Mouse (Mus musculus) heart, postnatal 10 days (tissue): ENCODE measurements around the gene Celf3. TPM values are rescaled to one million over a fixed set of nuclear protein-coding genes. Genes with fewer than 3 reads are reported as not detected.

Experiments
- DNase-seq, 2 experiments: peaks; one replicate each; pipeline ENCODE4 v3.0.0; 2021
- intact Hi-C: fragments of 180-260 bp; cut with DNase I; formaldehyde crosslinking; loops from one replicate; pipeline ENCODE4 v1.15.1; 2025
- total RNA-seq, 2 experiments: library from RNA; stranded (reverse); gene quantifications; 2 replicates each; pipeline ENCODE4 v1.2.3; 2021

The Celf3 gene
- not detected for total RNA-seq

DNA sequence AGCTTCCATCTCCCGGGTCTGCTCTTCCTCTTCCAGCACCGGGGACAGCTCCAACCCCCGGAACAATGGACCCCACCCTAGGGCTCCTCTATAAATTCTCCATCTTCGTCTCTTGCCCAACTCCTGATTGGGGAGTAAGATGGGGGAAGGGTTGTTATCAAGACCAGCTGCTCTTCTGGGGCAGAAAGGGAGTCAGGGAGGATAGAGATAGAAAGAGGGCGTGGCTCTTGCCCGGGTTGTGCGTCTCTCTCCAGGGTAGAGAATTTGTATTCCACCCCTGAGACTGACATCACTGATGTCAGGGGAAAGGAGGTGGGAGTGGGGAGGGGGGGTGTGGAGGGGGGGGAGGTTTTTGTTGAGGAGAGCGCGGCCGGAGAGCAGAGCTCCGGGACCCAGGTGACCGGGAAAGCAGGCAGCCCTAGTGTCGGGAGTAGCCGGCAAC, at the start of gene Celf3:
Gene Celf3, plus strand, starts transcription at position 315 of the 442 bp plus-strand sequence.
- peak in 1 of 2 experiments; percentile 20 for DNase-seq
- intact Hi-C loops: no loop called here

DNA sequence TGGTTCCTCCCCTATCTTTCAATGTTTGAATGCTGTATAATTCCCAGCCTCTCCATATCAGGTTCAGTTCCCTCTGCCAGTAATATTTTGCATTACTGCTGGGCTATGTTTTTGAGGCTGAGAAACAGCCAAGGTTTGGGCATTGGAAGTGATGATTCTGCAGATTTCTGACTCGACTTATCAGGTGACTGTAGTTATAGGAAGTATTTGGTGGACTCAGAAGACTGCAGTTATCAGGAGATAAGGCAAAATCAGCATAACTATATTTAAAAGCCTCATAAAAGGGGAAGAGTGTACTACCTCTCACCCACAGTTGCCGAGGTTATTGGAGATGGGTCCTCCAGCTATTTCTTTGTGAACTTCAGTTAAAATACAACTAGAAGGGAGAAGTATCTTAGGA, 47.1 kb upstream of the Celf3 start:
- no peak for DNase-seq
- intact Hi-C loops: no loop called here

DNA sequence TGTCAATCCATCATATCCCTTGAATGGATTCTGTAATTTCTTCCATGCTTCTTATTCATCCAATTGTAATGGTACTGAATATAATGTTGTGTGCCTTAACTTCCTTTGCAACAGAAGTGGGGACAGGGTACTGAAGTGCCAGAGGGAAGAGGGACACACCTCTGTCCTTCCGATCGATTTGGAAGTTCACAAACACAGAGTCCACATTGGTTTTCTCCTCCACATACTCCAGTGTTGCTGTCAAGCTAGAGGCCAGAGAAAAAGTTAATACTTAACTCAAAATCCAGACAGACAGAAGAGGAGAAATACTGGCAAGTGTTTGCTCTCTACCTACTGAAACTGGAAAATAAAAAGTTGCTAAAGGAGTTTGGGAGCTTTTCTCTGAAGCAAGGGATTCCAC, 43.8 kb upstream of the Celf3 start:
- DNase-seq: no peak
- intact Hi-C loops: no loop called here

GRCm38 (mm10) chr3:94436420-94436819, 41.7 kb upstream of the Celf3 start:
- DNase-seq: no peak
- intact Hi-C loops: no loop called here

GRCm38 (mm10) chr3:94441182-94441581, 36.9 kb upstream of the Celf3 start:
- peak; percentile 9 to 22 for DNase-seq
- intact Hi-C loops: loop anchor here (10.0 kb wide), 1 partner anchor 404 kb away; no protein-coding TSS in a partner anchor

- DNase-seq: peak; percentile 95 to 96
- intact Hi-C loops: loop anchor here (10.0 kb wide), 1 partner anchor 402 kb away; no protein-coding TSS in a partner anchor
Observed at GRCm38 (mm10) chr3:94442951-94443596, 35.0 kb upstream of the Celf3 start, which contains the start of gene Mrpl9. TSS of gene Mrpl9 (plus strand) at chr3:94443318.

DNA sequence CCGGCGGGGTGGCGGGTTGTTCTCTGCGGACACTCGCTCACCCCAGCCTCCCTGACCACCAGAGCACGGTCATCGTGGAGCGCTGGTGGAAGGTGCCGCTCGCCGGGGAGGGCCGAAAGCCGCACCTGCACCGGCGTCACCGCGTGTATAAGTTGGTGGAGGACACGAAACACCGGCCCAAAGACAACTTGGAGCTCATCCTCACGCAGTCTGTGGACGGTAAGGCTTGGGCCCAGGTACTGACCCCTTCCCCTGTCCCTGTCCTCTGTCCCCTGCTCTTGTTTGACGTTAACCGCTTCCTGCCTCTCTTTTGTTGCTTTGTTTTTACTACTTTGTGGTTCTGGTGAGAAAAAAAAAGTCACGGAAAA, 34.5 kb upstream of the Celf3 start, which contains the start of gene Oaz3:
Gene Oaz3, minus strand, starts transcription at position 319 of the 368 bp plus-strand sequence.
- DNase-seq: no peak

DNA sequence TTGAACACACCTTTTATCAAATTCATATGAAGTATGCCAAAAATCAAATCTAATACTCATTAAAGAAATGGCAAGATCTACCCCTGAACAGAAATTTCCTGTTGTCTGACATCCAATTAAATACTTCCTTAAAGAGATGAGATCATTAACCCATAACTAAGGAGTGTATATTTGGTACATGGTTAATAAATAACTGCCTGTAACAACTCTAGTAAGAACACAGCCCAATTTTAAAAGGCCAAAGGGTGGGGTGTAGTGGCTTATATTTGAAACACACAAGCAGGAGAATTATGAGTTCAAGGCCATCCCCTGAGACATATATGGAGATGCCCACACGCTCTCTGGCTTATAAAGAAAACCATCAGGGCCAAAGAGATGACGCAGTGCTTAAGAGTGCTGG, 28.7 kb upstream of the Celf3 start:
- intact Hi-C loops: loop anchor here (10.0 kb wide), 1 partner anchor 395 kb away; no protein-coding TSS in a partner anchor
- no peak for DNase-seq

More for the DNA sequence above, 34.5 kb upstream of the Celf3 start, which contains the start of gene Oaz3:
- intact Hi-C loops: loop anchor here (10.0 kb wide), 1 partner anchor 401 kb away; no protein-coding TSS in a partner anchor

GRCm38 (mm10) chr3:94456529-94457000, 21.5 kb upstream of the Celf3 start:
- intact Hi-C loops: loop anchor here (1.0 to 5.0 kb wide), 4 partner anchors 46 to 446 kb away; partner anchors contain the start of gene Snx27
- DNase-seq: peak; percentile 85 to 89

- intact Hi-C loops: loop anchor here (5.0 kb wide), 2 partner anchors 125 to 445 kb away; partner anchors contain the start of gene Snx27
- no peak for DNase-seq
Observed at GRCm38 (mm10) chr3:94457055-94457454, 21.0 kb upstream of the Celf3 start.

DNA sequence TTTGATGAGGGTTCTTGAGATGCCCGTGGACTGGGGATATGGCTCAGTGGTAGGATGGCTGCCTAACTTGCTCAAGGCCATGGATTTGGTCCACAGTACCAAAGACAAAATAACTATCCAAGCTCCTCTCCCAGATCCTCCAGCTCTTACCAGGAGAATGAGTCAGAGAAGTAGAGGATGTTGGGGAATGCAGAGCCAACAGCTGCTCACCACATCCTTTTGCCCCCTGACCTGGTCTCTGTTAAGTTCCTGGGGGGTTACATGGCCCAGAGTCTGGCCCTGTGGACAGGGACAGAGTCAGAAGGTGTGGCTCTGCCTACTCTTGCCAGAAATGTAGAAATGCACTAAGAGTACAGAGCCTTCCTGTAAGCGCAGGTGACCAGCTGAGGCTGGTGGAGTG, 18.3 kb upstream of the Celf3 start:
- intact Hi-C loops: loop anchor here (5.0 kb wide), 2 partner anchors 122 to 442 kb away; partner anchors contain the start of gene Snx27
- no peak for DNase-seq

GRCm38 (mm10) chr3:94463926-94464578, 14.0 kb upstream of the Celf3 start:
- DNase-seq: no peak
- intact Hi-C loops: no loop called here

GRCm38 (mm10) chr3:94465632-94466430, 12.3 kb upstream of the Celf3 start:
- intact Hi-C loops: no loop called here
- DNase-seq: no peak

DNA sequence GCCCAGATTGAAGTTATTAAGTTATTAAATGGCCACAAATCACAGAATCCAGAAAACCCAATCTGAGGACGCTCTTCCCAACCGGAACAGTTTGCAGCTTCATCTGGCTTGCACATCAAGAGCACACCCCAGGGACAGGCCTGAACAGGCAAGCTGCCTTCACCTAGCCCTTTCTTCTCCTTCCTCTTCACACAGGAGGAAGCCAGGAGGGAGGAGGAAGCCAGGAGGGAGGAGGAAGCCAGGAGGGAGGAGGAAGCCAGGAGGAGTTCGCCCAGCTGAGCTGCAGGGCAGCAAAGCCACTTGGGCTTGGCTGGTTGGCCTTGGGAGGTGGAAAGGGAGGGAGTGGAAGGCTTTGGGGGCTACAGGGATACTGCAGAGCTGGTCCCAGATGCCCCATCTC, 9.2 kb upstream of the Celf3 start:
- DNase-seq: no peak
- intact Hi-C loops: no loop called here

DNA sequence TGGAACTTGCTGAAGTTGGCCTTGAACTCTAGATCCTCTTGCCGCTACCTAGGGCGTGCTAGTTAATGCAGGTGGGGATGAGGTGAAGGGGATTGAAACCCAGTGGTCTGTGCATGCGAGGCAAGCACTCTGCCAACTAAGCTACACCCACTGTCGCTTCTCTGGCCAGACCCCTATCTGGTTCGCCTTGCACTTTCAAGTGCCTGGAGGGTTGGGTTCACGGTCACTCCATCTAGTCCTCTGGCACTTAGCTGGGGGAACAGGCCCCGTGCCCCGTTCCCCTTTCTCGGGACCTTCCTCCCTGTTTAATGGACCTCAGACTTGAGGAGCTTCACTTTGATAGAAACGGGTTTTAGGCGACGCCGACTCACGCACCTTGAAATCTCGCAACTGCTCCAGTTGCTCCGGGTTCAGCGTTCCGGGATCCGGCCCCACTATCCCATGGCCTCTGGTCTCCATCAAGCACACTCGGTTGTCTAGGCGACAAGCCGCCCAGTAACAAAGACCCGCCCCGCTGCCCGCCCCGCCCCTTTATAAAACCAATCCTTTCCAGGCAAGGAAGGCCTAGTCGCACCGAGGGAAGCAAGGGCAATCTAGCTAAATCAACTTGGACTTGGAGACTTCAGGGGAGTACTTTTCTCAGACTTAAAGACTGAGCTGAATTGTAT, 5.5 kb upstream of the Celf3 start:
- intact Hi-C loops: no loop called here
- DNase-seq: peak; percentile 37 to 51

DNA sequence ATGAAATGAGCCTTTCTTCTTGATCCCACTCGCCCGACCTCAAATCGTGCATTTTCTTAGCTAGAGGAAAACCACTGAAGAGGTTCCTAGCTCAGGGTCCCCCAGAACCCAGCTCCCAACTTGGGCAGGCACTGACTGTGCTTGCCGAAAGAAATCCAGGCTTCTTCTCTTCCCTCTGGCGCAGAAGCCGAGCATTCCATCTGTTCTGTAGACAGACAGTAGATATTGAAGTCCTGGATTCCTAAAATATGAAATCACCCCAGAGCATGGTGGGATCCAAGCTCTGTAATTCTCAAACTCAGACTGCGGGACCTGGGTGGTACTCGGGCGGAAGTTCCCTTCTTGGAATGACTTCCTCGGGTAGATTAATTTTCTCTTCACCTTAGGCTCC, 5.0 kb upstream of the Celf3 start:
- intact Hi-C loops: no loop called here
- DNase-seq: peak; percentile 28 to 34

- intact Hi-C loops: no loop called here
- peak; percentile 14 to 35 for DNase-seq
Observed at GRCm38 (mm10) chr3:94473567-94474232, 4.4 kb upstream of the Celf3 start.

DNA sequence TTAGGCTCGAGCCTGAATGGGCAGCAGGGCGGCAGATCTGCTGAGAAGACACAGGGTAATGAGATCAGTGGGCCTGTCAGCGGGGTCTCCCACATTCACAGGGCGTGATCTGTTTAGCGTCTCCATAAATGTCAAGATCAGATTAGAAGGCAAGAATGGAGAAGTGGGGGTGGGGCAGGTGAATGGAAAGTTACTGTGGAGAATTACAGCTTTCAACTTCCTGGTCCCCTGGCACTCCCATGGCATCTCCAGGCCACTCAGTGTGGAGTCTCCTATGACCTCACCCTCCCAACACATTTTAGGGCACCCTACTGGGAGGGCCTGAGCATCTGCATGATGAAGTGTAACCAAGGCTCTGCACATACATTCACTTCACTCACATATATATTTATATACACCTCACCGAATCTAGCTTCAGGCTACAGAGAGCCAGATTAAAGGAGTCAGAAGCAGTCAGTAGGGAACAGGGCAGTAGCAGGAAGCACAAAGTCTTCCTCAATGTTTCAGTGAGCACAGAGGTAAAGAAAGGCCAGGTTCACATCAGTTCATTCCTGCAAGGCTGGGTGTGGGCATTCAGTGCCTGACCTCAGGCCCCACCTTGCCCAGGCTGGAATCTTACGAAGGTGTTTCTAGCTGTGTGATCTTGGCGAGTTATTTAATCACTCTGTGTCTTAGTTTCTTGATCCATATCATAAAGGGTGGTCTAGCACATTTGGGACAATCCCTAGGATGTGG, 1.6 kb upstream of the Celf3 start:
- no peak for DNase-seq
- intact Hi-C loops: no loop called here

GRCm38 (mm10) chr3:94477444-94477843, 651 bp upstream of the Celf3 start:
- intact Hi-C loops: no loop called here
- DNase-seq: no peak
